Mouse (Mus musculus): ENCODE data around the gene Nfya.

Nfya gene

GRCm38 (mm10) chr17:48409380-48410298 is at the start of gene Nfya, which contains the start of gene Oard1:
Gene Nfya (minus strand): TSS chr17:48409906.
Gene Oard1 (plus strand): TSS chr17:48410014.
- DNase-seq (ENCODE audit: low read depth, low spot score): peak; percentile 98

- no peak for DNase-seq (ENCODE audit: low read depth, low spot score)
These were observed 48.4 kb upstream of the Nfya start for GRCm38 (mm10) chr17:48457971-48458653.

- DNase-seq (ENCODE audit: low read depth, low spot score): no peak
These were observed 46.2 kb upstream of the Nfya start for GRCm38 (mm10) chr17:48455955-48456354.

- DNase-seq (ENCODE audit: low read depth, low spot score): no peak
These were observed 45.0 kb upstream of the Nfya start, which contains the start of gene Unc5cl for GRCm38 (mm10) chr17:48454688-48455087. Gene Unc5cl (plus strand): TSS chr17:48454901.

GRCm38 (mm10) chr17:48454190-48454589 is 44.5 kb upstream of the Nfya start:
- no peak for DNase-seq (ENCODE audit: low read depth, low spot score)

- no peak for DNase-seq (ENCODE audit: low read depth, low spot score)
These were observed 43.8 kb upstream of the Nfya start for GRCm38 (mm10) chr17:48453489-48453888.

- DNase-seq (ENCODE audit: low read depth, low spot score): no peak
These were observed 42.2 kb upstream of the Nfya start for GRCm38 (mm10) chr17:48451753-48452444.

GRCm38 (mm10) chr17:48451353-48451675 is 41.6 kb upstream of the Nfya start, which contains the start of gene Tspo2:
Gene Tspo2 (minus strand): TSS chr17:48451522.
- no peak for DNase-seq (ENCODE audit: low read depth, low spot score)

- DNase-seq (ENCODE audit: low read depth, low spot score): no peak
These were observed 41.1 kb upstream of the Nfya start for GRCm38 (mm10) chr17:48450666-48451352.

GRCm38 (mm10) chr17:48447675-48448074 is 38.0 kb upstream of the Nfya start:
- no peak for DNase-seq (ENCODE audit: low read depth, low spot score)

GRCm38 (mm10) chr17:48443542-48444145 is 33.9 kb upstream of the Nfya start:
- DNase-seq (ENCODE audit: low read depth, low spot score): no peak

- no peak for DNase-seq (ENCODE audit: low read depth, low spot score)
These were observed 33.2 kb upstream of the Nfya start for GRCm38 (mm10) chr17:48442745-48443457.

GRCm38 (mm10) chr17:48437421-48437911 is 27.8 kb upstream of the Nfya start:
- no peak for DNase-seq (ENCODE audit: low read depth, low spot score)

GRCm38 (mm10) chr17:48436487-48436886 is 26.8 kb upstream of the Nfya start:
- DNase-seq (ENCODE audit: low read depth, low spot score): no peak

GRCm38 (mm10) chr17:48434479-48434878 is 24.8 kb upstream of the Nfya start:
- no peak for DNase-seq (ENCODE audit: low read depth, low spot score)

- DNase-seq (ENCODE audit: low read depth, low spot score): no peak
These were observed 24.1 kb upstream of the Nfya start for GRCm38 (mm10) chr17:48433689-48434330.

- DNase-seq (ENCODE audit: low read depth, low spot score): no peak
These were observed 23.4 kb upstream of the Nfya start for GRCm38 (mm10) chr17:48433006-48433655.

- DNase-seq (ENCODE audit: low read depth, low spot score): no peak
These were observed 22.7 kb upstream of the Nfya start, which contains the start of gene Apobec2 for GRCm38 (mm10) chr17:48432158-48432980. Gene Apobec2 (minus strand): TSS chr17:48432930.
